Mouse (Mus musculus) bone marrow macrophage, adult 2 months (primary cell): ENCODE measurements around the gene Rsph10b.

ENCODE experiments used
- CTCF ChIP-seq: IDR thresholded peaks from 2 replicates; pipeline ENCODE4 v1.5.1; 2012; ENCODE audit warnings: low read depth, mild to moderate bottlenecking, low read length, moderate library complexity
- POLR2A ChIP-seq: IDR thresholded peaks from 2 replicates; pipeline ENCODE4 v1.6.1; 2012; ENCODE audit warnings: mild to moderate bottlenecking, low read depth, low read length, borderline replicate concordance

- TF ChIP-seq POLR2A (no peak), CTCF (no peak)
Measured at GRCm38 (mm10) chr5:144026620-144027263, 93.9 kb downstream of the Rsph10b start, which contains the start of gene Ocm.
